Mouse (Mus musculus) thymus, adult 2 months (tissue): Measurements from ENCODE around the gene Glrx3. TPM values are rescaled to one million over a fixed set of nuclear protein-coding genes. Genes with fewer than 3 reads are reported as not detected.
A peak's percentile ranks its signal among the peaks of the same experiment; 100 is the strongest.
"Not testable (repeated sequence)": the region's sequence is repeated elsewhere in the genome, so short reads cannot be mapped to it uniquely, and the experiment has no call there.

Experiments
- DNase-seq: peaks from one replicate; pipeline ENCODE4 v3.0.0; 2021
- H3K27ac ChIP-seq: fragments of 200-500 bp; 2 replicates; pipeline ENCODE4 v1.5.1; 2012; ENCODE audit warnings: low read length, control low read depth; ENCODE audit not compliant: control insufficient read depth, insufficient read depth
- H3K27me3 ChIP-seq: fragments of 200-500 bp; 2 replicates; pipeline ENCODE4 v1.6.1; 2012; ENCODE audit warnings: mild to moderate bottlenecking, low read length, moderate library complexity, mixed read lengths; ENCODE audit not compliant: control insufficient read depth, insufficient read depth
- H3K36me3 ChIP-seq: fragments of 200-500 bp; 2 replicates; pipeline ENCODE4 v1.6.1; 2012; ENCODE audit warnings: mild to moderate bottlenecking, low read length, moderate library complexity; ENCODE audit not compliant: control insufficient read depth, insufficient read depth
- H3K4me1 ChIP-seq: fragments of 200-500 bp; replicated peaks from 2 replicates; pipeline ENCODE4 v1.6.1; 2012; ENCODE audit warnings: low read length; ENCODE audit not compliant: control insufficient read depth, insufficient read depth
- H3K4me3 ChIP-seq: fragments of 200-500 bp; 2 replicates; pipeline ENCODE4 v1.5.1; 2012; ENCODE audit warnings: mild to moderate bottlenecking, low read length, control low read depth, moderate library complexity; ENCODE audit not compliant: control insufficient read depth, insufficient read depth
- CTCF ChIP-seq: fragments of 200-500 bp; IDR thresholded peaks from 2 replicates; pipeline ENCODE4 v1.5.1; 2012; ENCODE audit warnings: mild to moderate bottlenecking, control low read depth, low read length, moderate library complexity, borderline replicate concordance; ENCODE audit not compliant: control insufficient read depth, poor library complexity, insufficient read depth; ENCODE audit errors: extremely low read depth
- POLR2A ChIP-seq: fragments of 200-500 bp; IDR thresholded peaks from 2 replicates; pipeline ENCODE4 v1.6.1; 2012; ENCODE audit warnings: mild to moderate bottlenecking, low read length, control low read depth, moderate library complexity; ENCODE audit not compliant: control insufficient read depth, poor library complexity, insufficient read depth; ENCODE audit errors: extremely low read depth
- WGBS: fragments of 180-500 bp; shearing (Covaris S2); methylation state at CpG from one replicate; pipeline ENCODE4 v1.1.7; 2018; 5-methylcytosine and 5-hydroxymethylcytosine counted together
- polyA plus RNA-seq: library from polyadenylated mRNA; depleted of rRNA; stranded (reverse); fragments of >200 nt; gene quantifications from 2 replicates; pipeline ENCODE4 v1.2.3, GENCODE M21; 2012

Gene Glrx3
- polyA plus RNA-seq, 1 experiment, result 48.2 TPM

DNA sequence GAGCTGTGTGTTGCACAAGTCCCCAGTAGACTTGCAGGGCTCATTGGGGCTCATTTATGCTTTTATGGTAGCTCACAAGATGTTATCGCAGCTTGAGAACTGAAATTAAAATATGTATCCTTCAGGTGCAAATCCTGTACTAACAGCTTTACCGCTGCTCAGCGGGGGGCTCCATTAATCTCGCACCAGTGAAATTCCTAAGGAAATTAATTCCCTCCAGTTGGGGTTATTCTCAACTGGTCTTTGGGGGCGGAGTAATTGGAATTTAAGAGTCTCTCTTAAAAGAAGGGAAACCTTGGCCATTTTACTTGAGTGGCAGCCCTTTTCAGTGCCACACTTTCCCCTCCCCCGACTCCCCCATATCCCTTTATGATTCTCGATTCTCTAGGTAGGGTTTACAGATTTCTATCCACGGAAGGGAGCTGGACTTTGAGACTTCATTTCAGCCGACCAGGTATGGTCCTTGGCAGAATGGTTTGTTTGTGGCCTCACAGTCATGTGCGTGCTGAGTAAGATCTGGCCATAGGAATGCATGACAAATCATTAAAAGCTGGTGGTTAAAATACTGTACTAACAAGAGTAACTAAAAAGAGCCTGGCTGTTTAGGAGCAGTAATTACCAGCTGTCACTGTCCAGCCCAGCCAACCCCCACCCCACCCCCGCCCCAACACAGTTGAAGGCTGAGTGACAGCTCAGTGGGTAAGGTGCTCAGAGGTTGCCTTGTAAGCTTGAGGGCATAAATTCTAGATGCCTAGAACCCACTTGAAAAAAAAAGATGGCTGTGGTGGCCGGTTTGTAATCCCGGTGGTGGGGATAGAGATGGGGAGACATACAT lies 5.4 kb upstream of the Glrx3 start:
- Histone ChIP-seq H3K4me1 (no peaks in the 10 kb centered on the region), H3K36me3 (no peaks in the 10 kb centered on the region), H3K27me3 (no peaks in the 10 kb centered on the region), H3K4me3 (no peak overlapping the region), H3K27ac (no peak overlapping the region)
- WGBS, result 90% methylated on average over 13 of the region's 13 CpGs
- no peak for DNase-seq
- TF ChIP-seq POLR2A (no peak), CTCF (no peak)

DNA sequence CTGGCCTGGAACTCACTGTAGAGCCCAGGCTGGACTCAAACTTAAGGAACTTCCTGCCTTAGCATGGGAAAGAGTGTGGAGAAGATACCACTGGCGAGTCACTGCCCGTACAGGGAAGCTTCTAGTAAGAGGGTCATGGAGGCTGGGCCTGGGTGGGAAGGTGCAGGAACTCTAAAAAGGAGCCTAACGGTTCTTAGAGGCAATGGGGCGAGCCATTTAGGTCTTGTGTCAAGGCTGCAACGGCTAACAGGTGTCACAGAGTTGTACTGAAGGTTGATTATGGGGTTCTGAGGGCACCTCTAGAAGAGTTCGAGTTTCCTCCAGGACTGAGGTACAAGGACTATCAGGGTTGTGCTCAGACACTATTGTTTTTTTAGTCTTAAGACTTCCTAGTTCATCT lies 513 bp upstream of the Glrx3 start:
- no peak overlapping the region for H3K4me3 ChIP-seq

DNA sequence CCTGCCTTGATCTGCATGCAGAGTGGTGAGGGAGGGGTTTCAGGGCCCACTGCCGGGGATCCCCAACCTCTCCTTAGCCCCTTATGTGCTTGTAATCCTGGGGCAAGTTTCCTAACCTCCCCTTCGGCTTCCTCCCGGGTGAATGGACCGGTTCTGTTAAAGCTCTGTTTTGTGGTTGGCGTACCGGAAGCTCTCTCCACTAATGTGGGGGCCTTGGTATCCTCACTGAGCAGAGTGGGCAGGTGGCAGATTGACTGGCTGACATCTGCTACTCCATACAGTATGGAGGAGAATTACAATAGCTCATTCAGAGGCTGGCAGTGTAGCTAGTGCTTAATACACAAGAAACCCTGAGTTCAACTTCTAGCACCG lies 751 bp downstream of the Glrx3 start:
- TF ChIP-seq POLR2A, result no peak
- TF ChIP-seq CTCF, result no peak
- peak; percentile 51 for DNase-seq
- Histone ChIP-seq H3K27me3 (no peaks in the 10 kb centered on the region), H3K27ac (0 out of 2 replicates have a peak overlapping the region, but pooled peaks have one; percentile 9), H3K36me3 (no peaks in the 10 kb centered on the region), H3K4me3 (peak overlapping the region; percentile 88), H3K4me1 (peaks cover 11% of the 10 kb centered on the region)
- 0% methylated on average over 7 of the region's 7 CpGs for WGBS

More for the DNA sequence above, 513 bp upstream of the Glrx3 start:
- Histone ChIP-seq H3K36me3 (no peaks in the 10 kb centered on the region), H3K4me1 (peaks cover 11% of the 10 kb centered on the region), H3K27ac (no peak overlapping the region), H3K27me3 (no peaks in the 10 kb centered on the region)
- TF ChIP-seq POLR2A (no peak), CTCF (no peak)
- DNase-seq, result peak; percentile 5
- 81% methylated on average over 6 of the region's 6 CpGs for WGBS

DNA sequence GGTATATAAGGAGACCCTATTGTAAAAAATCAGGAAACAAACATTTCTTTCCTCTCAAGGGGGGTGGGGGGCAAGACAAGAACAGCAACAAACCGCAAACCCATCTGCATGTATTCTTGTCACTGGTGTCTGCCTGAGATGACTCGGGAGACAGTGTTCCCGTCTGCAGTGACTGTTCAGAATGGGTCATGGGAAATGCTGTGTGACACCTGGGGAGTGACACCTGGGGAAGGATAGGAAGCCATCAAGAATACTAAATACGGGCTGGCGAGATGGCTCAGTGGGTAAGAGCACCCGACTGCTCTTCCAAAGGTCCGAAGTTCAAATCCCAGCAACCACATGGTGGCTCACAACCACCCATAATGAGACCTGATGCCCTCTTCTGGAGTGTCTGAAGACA lies 1.5 kb downstream of the Glrx3 start:
- H3K27me3 ChIP-seq, H3K36me3 ChIP-seq, H3K27ac ChIP-seq, H3K4me3 ChIP-seq: not testable (repeated sequence)
- H3K4me1 ChIP-seq, result peaks cover 11% of the 10 kb centered on the region
- peak; percentile 9 for DNase-seq
- WGBS, result 55% methylated on average over 7 of the region's 7 CpGs

DNA sequence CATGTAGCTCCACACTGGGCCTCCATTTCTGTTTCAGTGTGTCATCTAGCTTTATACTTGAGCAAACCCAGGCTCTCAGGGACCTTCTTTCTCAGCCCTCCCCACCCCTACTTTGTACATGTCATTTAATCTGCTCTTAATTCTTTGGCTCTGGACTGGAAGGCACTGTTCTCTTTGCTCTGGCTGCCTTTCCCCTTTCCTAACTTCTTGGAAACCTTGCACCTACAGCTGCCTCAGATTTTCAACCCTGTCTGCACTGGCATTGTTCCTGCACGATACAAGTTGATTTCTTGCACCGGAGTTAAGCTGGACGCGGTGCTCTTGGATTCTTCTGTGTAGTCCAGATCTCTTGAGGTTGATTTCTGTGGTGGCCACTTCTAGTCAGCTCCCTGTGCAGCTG lies 5.5 kb downstream of the Glrx3 start:
- H3K4me1 ChIP-seq, result peaks cover 11% of the 10 kb centered on the region
- TF ChIP-seq POLR2A (no peak), CTCF (no peak)
- no peak overlapping the region for H3K27ac ChIP-seq
- DNase-seq, result no peak
- 92% methylated on average over 4 of the region's 4 CpGs for WGBS
- no peak overlapping the region for H3K4me3 ChIP-seq
- H3K36me3 ChIP-seq, result no peaks in the 10 kb centered on the region
- H3K27me3 ChIP-seq, result no peaks in the 10 kb centered on the region

DNA sequence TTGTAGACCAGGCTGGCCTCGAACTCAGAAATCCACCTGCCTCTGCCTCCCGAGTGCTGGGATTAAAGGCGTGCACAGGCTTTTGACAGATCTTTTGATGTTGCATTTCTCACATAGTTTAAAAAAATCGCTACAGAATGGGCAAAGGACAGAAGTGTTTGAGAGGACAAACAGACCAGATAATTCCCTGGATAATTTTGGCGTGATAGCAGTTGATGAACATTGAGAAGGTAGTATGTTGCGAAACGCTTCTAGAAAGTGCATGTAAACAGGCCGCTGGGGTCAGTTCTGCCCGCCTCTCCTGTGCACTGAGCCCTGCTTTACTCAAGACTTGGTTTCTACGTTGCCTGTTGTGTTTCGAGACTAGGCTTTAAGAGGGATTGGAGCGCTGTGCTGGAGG lies 7.9 kb downstream of the Glrx3 start:
- Histone ChIP-seq H3K4me3 (no peak overlapping the region), H3K27me3 (no peaks in the 10 kb centered on the region), H3K36me3 (no peaks in the 10 kb centered on the region), H3K4me1 (peaks cover 2% of the 10 kb centered on the region; the same call in 1 of the 2 replicates), H3K27ac (no peak overlapping the region)
- WGBS, result 97% methylated on average over 12 of the region's 12 CpGs
- DNase-seq, result no peak
- TF ChIP-seq POLR2A (no peak), CTCF (no peak)

DNA sequence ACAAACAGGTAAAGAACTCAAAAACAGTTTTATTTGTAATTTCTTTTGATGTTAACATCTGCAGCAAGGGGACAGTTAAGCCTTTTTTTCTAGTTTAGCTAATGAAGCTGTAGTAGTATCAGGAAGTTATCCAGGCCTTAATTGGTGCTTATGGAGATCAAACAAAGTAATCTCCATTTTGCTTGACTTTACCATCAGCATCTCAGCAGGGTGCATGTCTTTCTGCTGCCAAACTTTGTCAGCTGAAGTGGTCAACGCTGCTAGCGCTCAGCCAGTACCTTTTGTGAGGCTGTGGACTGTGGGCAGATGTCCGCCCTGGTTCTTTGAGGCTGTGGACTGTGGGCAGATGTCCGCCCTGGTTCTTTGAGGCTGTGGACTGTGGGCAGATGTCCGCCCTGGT lies 24.0 kb downstream of the Glrx3 start:
- TF ChIP-seq POLR2A (no peak), CTCF (no peak)
- WGBS, result 96% methylated on average over 5 of the region's 5 CpGs
- no peak for DNase-seq
- H3K4me1 ChIP-seq, result no peaks in the 10 kb centered on the region
- no peaks in the 10 kb centered on the region for H3K27me3 ChIP-seq
- peaks cover 15% of the 10 kb centered on the region for H3K36me3 ChIP-seq
- H3K27ac ChIP-seq, result no peak overlapping the region
- no peak overlapping the region for H3K4me3 ChIP-seq
